Mouse (Mus musculus) limb, embryonic 11.5 days (tissue): Measurements from ENCODE around the gene Ube2ql1. TPM values are rescaled to one million over a fixed set of nuclear protein-coding genes. Genes with fewer than 3 reads are reported as not detected.

Experiments used
- ATAC-seq: fragments of 200-750 bp; cut with Nextera tagmentation; 2 replicates; pipeline ENCODE4 v1.8.0; 2017; ENCODE audit warnings: low read depth; ENCODE audit not compliant: insufficient number of reproducible peaks, low FRiP score, low TSS enrichment
- DNase-seq: peaks from one replicate; pipeline ENCODE4 v3.0.0-alpha.2; 2015; ENCODE audit warnings: low spot score
- H3K27ac ChIP-seq: fragments of 300-500 bp; sonication (generic); replicated peaks from 2 replicates; pipeline ENCODE4 v1.5.1; 2014; ENCODE audit warnings: low read depth, mild to moderate bottlenecking, low read length
- H3K27me3 ChIP-seq: fragments of 300-500 bp; sonication (generic); 2 replicates; pipeline ENCODE4 v1.6.1; 2014; ENCODE audit warnings: mild to moderate bottlenecking, low read length, mixed read lengths; ENCODE audit not compliant: control insufficient read depth, insufficient read depth
- H3K36me3 ChIP-seq: fragments of 300-500 bp; sonication (generic); 2 replicates; pipeline ENCODE4 v1.6.1; 2014; ENCODE audit warnings: mild to moderate bottlenecking, low read length, moderate library complexity, mixed read lengths; ENCODE audit not compliant: control insufficient read depth, insufficient read depth
- H3K4me1 ChIP-seq: fragments of 300-500 bp; sonication (generic); 2 replicates; pipeline ENCODE4 v1.6.1; 2014; ENCODE audit warnings: low read length, mixed read lengths; ENCODE audit not compliant: control insufficient read depth, insufficient read depth
- H3K4me2 ChIP-seq: fragments of 300-500 bp; sonication (generic); 2 replicates; pipeline ENCODE4 v1.6.1; 2014; ENCODE audit warnings: low read depth, mild to moderate bottlenecking, moderate library complexity; ENCODE audit not compliant: severe bottlenecking
- H3K4me3 ChIP-seq: fragments of 300-500 bp; sonication (generic); 2 replicates; pipeline ENCODE4 v1.5.1; 2014; ENCODE audit warnings: low read depth, low read length
- H3K9ac ChIP-seq: fragments of 300-500 bp; sonication (generic); 2 replicates; pipeline ENCODE4 v1.6.1; 2014; ENCODE audit warnings: mild to moderate bottlenecking, low read length
- H3K9me3 ChIP-seq: fragments of 300-500 bp; sonication (generic); 2 replicates; pipeline ENCODE4 v1.6.1; 2016; ENCODE audit warnings: low read length; ENCODE audit not compliant: control insufficient read depth
- WGBS: fragments of 180-500 bp; shearing (Covaris S2); extraction: QIAGEN DNeasy Blood & Tissue Kit; methylation state at CpG from one replicate; pipeline ENCODE4 v1.1.7; 2014; 5-methylcytosine and 5-hydroxymethylcytosine counted together
- polyA plus RNA-seq: library from polyadenylated mRNA; unstranded; fragments of >200 nt; fragmentation: Nextera tagmentation; extraction: Ambion mirVana; gene quantifications from 2 replicates; pipeline ENCODE4 v1.2.1, GENCODE M21; 2014

Gene Ube2ql1
- polyA plus RNA-seq: 1.7 and 1.8 TPM in 2 replicates

DNA sequence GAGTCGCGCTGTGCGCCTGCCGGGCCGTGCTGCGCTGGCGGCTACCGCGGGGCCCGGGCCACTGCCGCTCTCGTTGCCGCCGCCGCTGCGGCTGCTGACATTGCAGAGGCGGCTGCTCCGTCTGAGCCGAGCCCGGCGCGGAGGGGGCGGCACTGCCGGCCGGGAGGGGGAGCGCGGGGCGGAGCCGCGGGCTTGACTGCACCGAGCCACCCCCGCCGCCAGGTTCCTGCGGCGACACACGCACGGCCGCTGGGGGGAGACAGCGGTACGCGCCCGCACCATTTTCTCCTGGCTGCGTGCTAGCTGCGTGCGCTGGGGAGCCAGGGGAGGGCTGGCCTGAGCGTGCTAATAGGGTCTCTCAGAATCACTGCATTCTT, at the start of gene Ube2ql1:
Gene Ube2ql1 (minus strand): TSS at position 131 of the 377 bp plus-strand sequence.
- no peak within 1 kb of the TSS for H3K27ac ChIP-seq
- WGBS: under 1% methylated on average over 45 of the region's 46 CpGs
- peak; percentile 90 for DNase-seq

DNA sequence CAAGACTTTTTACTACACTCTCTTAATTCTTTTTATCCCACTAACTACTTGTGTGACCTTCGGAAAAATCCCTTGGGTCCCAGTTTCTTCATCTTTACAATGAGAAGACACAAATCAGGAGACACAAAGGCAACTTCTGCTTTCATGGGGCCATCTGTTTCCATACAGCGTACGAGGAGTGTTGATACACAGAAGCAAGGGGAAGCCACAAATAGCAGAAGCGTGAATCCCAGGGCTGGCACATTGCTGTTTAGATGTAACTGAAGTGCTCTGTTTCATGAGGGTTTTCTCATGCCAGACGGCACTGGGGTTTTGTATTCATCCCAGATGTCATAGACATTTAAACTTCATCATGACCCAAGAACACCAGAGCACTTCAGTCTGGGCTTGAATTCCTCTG, 49.0 kb upstream of the Ube2ql1 start:
- WGBS: 83% methylated on average over 5 of the region's 5 CpGs
- Histone ChIP-seq H3K27ac (no peak overlapping the region), H3K4me2 (no peak overlapping the region), H3K4me1 (no peaks in the 10 kb centered on the region), H3K9me3 (no peaks in the 10 kb centered on the region), H3K27me3 (no peaks in the 10 kb centered on the region), H3K9ac (no peak overlapping the region), H3K36me3 (no peaks in the 10 kb centered on the region), H3K4me3 (no peak overlapping the region)
- DNase-seq (no peak), ATAC-seq (no peak)

More for the DNA sequence above, at the start of gene Ube2ql1:
- H3K27me3 ChIP-seq: peaks cover 39% of the 10 kb centered on the region
- peak within 1 kb of the TSS; percentile 99 for H3K4me2 ChIP-seq
- peak within 1 kb of the TSS; percentile 59 for H3K9ac ChIP-seq
- peak; percentile 91 for ATAC-seq
- H3K4me1 ChIP-seq: 0 out of 2 replicates have a peak, but pooled peaks cover 5% of the 10 kb centered on the region
- H3K9me3 ChIP-seq: no peaks in the 10 kb centered on the region; the same call in 1 of the 2 replicates
- H3K36me3 ChIP-seq: no peaks in the 10 kb centered on the region
- H3K4me3 ChIP-seq: peak within 1 kb of the TSS; percentile 63

DNA sequence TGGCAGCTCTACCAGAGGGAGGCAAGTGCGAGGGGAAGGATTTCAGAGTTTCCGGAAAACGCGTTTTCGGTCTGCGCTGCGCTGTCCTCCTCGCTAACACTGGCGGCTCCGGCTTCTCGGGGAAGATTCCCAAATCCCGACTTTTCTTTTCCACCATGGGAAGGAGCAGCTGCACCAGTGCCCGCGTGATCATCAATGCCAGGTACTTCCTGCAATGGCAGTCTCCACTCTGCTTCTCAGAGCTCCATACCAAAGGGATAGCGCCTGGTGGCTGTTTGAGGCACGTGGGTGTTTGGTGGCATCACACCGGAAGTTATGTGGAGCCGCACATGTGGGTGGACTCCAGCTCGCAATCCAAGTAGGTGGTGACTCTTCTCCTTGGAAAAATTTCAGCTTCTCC, 38.5 kb upstream of the Ube2ql1 start:
- Histone ChIP-seq H3K36me3 (no peaks in the 10 kb centered on the region), H3K4me3 (no peak overlapping the region), H3K4me1 (no peaks in the 10 kb centered on the region), H3K27ac (no peak overlapping the region), H3K4me2 (no peak overlapping the region), H3K9me3 (no peaks in the 10 kb centered on the region), H3K27me3 (no peaks in the 10 kb centered on the region), H3K9ac (no peak overlapping the region)
- ATAC-seq (no peak), DNase-seq (no peak)
- WGBS: 91% methylated on average over 19 of the region's 19 CpGs

DNA sequence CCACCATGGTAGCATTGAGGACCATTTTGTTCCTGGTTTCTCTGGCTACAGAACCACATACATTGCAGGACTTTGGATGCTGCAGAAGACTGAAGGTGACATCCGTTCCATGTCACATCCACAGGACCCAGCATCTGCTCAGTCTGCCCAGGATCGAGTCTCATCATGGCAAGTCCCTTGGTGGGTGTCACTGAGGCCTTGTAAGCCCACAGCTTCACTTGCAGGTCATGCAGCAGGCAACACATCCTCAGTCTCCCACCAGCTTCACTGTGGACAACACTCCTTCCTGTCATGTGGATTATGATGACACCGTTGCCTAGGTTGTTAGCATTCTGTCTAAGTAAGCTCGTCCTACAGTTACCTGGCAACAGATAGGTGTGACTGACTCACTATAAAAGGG, 32.7 kb upstream of the Ube2ql1 start:
- H3K4me2 ChIP-seq: no peak overlapping the region
- no peak overlapping the region for H3K9ac ChIP-seq
- WGBS: 76% methylated on average over 4 of the region's 4 CpGs
- no peak for DNase-seq
- no peaks in the 10 kb centered on the region for H3K27me3 ChIP-seq
- no peaks in the 10 kb centered on the region for H3K9me3 ChIP-seq
- no peak overlapping the region for H3K4me3 ChIP-seq
- no peak overlapping the region for H3K27ac ChIP-seq
- no peak for ATAC-seq
- H3K4me1 ChIP-seq: no peaks in the 10 kb centered on the region
- H3K36me3 ChIP-seq: no peaks in the 10 kb centered on the region

DNA sequence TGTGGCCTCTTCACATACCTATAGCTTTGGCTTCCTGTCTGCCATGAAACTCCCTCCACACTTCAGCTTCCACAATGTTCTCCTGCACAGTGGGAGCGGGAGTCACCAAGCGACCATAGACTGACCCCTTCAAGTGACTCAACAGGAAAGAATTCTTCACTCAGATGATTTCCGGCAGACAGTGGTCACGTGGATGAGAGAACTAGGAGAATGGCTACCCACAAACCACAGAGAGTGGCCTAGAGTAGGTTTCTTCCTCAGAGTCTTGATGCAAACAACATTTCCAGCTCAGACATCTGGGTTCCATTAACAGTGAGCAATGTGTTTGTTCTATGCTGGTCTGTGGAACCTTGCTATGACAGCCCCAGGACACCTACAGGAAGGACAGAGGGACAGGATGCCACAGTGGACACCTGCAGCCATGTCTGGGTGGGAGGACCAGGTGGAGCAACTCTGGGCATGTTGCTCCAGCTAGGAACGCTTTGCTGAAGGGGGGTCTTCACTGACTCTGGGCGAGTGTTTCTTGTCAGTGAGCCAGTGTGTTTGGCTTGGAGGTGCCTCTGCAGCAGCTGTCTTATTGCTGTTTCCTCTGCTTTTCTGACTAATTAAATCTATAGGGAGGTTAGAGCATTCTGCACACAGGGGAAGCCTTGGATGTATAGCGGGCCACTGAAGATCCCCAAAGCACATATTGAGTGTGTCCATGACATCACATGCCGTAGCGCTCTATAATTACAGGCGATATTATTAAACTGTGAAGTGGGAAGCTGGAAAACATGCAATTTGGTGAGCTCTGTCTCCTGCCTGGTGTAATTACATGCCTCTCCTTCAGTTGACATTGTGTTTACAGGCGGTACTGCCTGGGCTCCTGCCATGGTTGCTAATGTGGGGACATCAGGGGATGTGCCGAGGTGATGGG, 31.1 kb upstream of the Ube2ql1 start:
- no peak for ATAC-seq
- DNase-seq: no peak
- WGBS: 84% methylated on average over 12 of the region's 12 CpGs

DNA sequence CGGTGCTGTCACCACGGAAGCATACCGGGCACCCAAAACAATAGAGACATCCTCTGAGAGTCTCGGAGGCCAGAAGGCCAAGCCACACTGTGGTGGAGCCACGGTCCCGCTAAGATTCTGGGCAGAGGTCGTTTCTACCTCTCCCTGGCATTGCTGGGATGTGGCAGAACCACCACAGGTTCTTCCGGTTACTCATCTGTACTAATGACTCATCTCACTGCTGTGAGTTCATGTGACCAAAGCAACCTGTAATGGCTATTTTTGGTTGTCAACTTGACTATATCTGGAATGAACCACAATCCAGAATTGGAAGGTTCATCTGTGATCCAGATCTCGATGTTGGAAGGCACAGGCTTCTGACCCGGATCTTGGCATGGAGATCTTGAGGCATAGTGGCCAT, 28.5 kb upstream of the Ube2ql1 start:
- no peaks in the 10 kb centered on the region for H3K9me3 ChIP-seq
- H3K27ac ChIP-seq: no peak overlapping the region
- no peak for ATAC-seq
- H3K36me3 ChIP-seq: no peaks in the 10 kb centered on the region
- H3K4me2 ChIP-seq: no peak overlapping the region
- H3K27me3 ChIP-seq: no peaks in the 10 kb centered on the region
- no peak for DNase-seq
- H3K9ac ChIP-seq: no peak overlapping the region
- H3K4me1 ChIP-seq: no peaks in the 10 kb centered on the region
- H3K4me3 ChIP-seq: no peak overlapping the region
- WGBS: 88% methylated on average over 10 of the region's 10 CpGs

More for the DNA sequence above, 31.1 kb upstream of the Ube2ql1 start:
- H3K4me1 ChIP-seq: no peaks in the 10 kb centered on the region
- H3K27me3 ChIP-seq: no peaks in the 10 kb centered on the region
- no peaks in the 10 kb centered on the region for H3K36me3 ChIP-seq
- H3K9ac ChIP-seq: no peak overlapping the region
- H3K9me3 ChIP-seq: no peaks in the 10 kb centered on the region
- H3K4me2 ChIP-seq: no peak overlapping the region
- no peak overlapping the region for H3K4me3 ChIP-seq
- H3K27ac ChIP-seq: no peak overlapping the region

DNA sequence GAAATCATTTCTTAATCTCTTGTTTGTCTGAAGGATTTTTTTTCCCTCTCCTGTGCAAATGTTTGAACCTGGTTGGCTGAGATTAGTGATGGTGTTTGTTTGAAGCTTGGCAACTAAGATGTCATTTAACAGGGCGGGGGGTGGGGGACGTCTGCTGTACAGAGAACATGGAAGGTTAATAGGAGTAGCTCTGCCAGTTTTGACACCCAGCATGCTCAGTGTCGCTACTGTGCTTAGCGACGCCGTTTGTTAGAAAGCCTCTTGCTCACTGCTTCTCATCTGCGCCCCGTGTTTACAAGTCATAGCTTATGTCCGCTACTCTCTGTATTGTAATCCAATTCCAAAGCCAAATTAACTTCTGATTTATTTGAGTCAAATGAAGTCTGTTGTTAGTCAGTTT, 25.0 kb upstream of the Ube2ql1 start:
- Histone ChIP-seq H3K36me3 (no peaks in the 10 kb centered on the region), H3K9ac (no peak overlapping the region), H3K9me3 (no peaks in the 10 kb centered on the region), H3K27ac (no peak overlapping the region), H3K4me3 (no peak overlapping the region), H3K4me2 (no peak overlapping the region), H3K4me1 (no peaks in the 10 kb centered on the region), H3K27me3 (no peaks in the 10 kb centered on the region)
- no peak for DNase-seq
- 82% methylated on average over 9 of the region's 9 CpGs for WGBS
- ATAC-seq: no peak

DNA sequence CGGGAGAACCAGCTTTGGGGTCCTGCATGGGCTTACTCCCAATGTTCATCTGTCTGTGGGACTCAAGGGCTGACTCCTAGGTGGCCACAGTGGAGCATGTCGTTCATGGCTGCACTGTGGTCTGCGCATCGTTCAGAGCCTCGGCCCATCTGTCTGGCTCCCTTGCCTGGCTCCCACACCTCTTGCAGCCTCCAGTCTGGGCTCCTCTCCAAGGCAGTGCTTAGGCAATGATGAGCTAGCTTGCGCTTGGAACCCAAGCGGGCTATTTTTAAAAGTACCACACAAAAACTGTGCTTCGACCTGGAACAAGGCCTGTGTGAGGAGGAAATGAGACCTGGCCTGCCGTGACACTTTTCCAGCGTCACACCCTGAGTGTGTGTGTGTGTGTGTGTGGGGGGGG, 21.7 kb upstream of the Ube2ql1 start:
- Histone ChIP-seq H3K9me3 (no peaks in the 10 kb centered on the region), H3K36me3 (no peaks in the 10 kb centered on the region), H3K27ac (no peak overlapping the region), H3K4me2 (no peak overlapping the region), H3K4me1 (no peaks in the 10 kb centered on the region), H3K27me3 (no peaks in the 10 kb centered on the region), H3K4me3 (no peak overlapping the region), H3K9ac (no peak overlapping the region)
- no peak for DNase-seq
- 84% methylated on average over 10 of the region's 10 CpGs for WGBS
- ATAC-seq: no peak
